Mouse (Mus musculus) embryonic facial prominence, embryonic 14.5 days (tissue): ENCODE measurements around the gene Dad1. TPM values are rescaled to one million over a fixed set of nuclear protein-coding genes. Genes with fewer than 3 reads are reported as not detected.

Source experiments
- ATAC-seq: fragments of 200-750 bp; cut with Nextera tagmentation; 2 replicates; pipeline ENCODE4 v1.8.0; 2017; ENCODE audit warnings: low read depth, moderate number of reproducible peaks, moderate TSS enrichment
- DNase-seq: peaks from one replicate; pipeline ENCODE4 v3.0.0-alpha.2; 2015; ENCODE audit warnings: low spot score
- H3K27ac ChIP-seq: fragments of 300-500 bp; sonication (generic); replicated peaks from 2 replicates; pipeline ENCODE4 v1.5.1; 2014; ENCODE audit warnings: low read depth, mild to moderate bottlenecking, low read length, moderate library complexity
- H3K27me3 ChIP-seq: fragments of 300-500 bp; sonication (generic); replicated peaks from 2 replicates; pipeline ENCODE4 v1.6.1; 2014; ENCODE audit warnings: low read length; ENCODE audit not compliant: control insufficient read depth, insufficient read depth
- H3K36me3 ChIP-seq: fragments of 300-500 bp; sonication (generic); 2 replicates; pipeline ENCODE4 v1.6.1; 2014; ENCODE audit warnings: low read length, mixed read lengths; ENCODE audit not compliant: control insufficient read depth, insufficient read depth
- H3K4me1 ChIP-seq: fragments of 300-500 bp; sonication (generic); 2 replicates; pipeline ENCODE4 v1.6.1; 2014; ENCODE audit warnings: antibody characterized with exemption, low read length; ENCODE audit not compliant: control insufficient read depth, insufficient read depth
- H3K4me2 ChIP-seq: fragments of 300-500 bp; sonication (generic); 2 replicates; pipeline ENCODE4 v1.6.1; 2014; ENCODE audit warnings: low read depth, mild to moderate bottlenecking, low read length, moderate library complexity, mixed read lengths
- H3K4me3 ChIP-seq: fragments of 300-500 bp; sonication (generic); 2 replicates; pipeline ENCODE4 v1.5.1; 2014; ENCODE audit warnings: low read depth, mild to moderate bottlenecking, low read length
- H3K9ac ChIP-seq: fragments of 300-500 bp; sonication (generic); 2 replicates; pipeline ENCODE4 v1.6.1; 2014; ENCODE audit warnings: low read depth, mild to moderate bottlenecking, low read length, moderate library complexity, mixed read lengths
- H3K9me3 ChIP-seq: fragments of 300-500 bp; sonication (generic); 2 replicates; pipeline ENCODE4 v1.6.1; 2016; ENCODE audit warnings: low read length; ENCODE audit not compliant: control insufficient read depth
- WGBS: fragments of 180-500 bp; shearing (Covaris S2); extraction: QIAGEN DNeasy Blood & Tissue Kit; methylation state at CpG from one replicate; pipeline ENCODE4 v1.1.7; 2014; 5-methylcytosine and 5-hydroxymethylcytosine counted together
- polyA plus RNA-seq: library from polyadenylated mRNA; unstranded; fragments of >200 nt; fragmentation: Nextera tagmentation; extraction: Ambion mirVana; gene quantifications from 2 replicates; pipeline ENCODE4 v1.2.1, GENCODE M21; 2014

Dad1 gene
- polyA plus RNA-seq, 1 experiment from 2014 or later, result 436 TPM

- 13% methylated on average over 7 of the region's 7 CpGs for WGBS
- no peak overlapping the region for H3K4me3 ChIP-seq
- H3K27ac ChIP-seq, result no peak overlapping the region
- peaks cover 67% of the 10 kb centered on the region for H3K36me3 ChIP-seq
- no peak overlapping the region for H3K4me2 ChIP-seq
- H3K4me1 ChIP-seq, result no peaks in the 10 kb centered on the region
- peak; percentile 76 for ATAC-seq
- H3K9ac ChIP-seq, result no peak overlapping the region
- DNase-seq, result peak; percentile 82
- H3K9me3 ChIP-seq, result no peaks in the 10 kb centered on the region
- no peaks in the 10 kb centered on the region for H3K27me3 ChIP-seq
These were observed 14.7 kb downstream of the Dad1 start for GRCm38 (mm10) chr14:54239002-54239736.

- peaks cover 4% of the 10 kb centered on the region; the same call in 1 of the 2 replicates for H3K4me1 ChIP-seq
- peaks cover 50% of the 10 kb centered on the region for H3K36me3 ChIP-seq
- H3K9ac ChIP-seq, result no peak overlapping the region
- H3K27me3 ChIP-seq, result no peaks in the 10 kb centered on the region
- H3K9me3 ChIP-seq, result no peaks in the 10 kb centered on the region
- no peak overlapping the region for H3K4me3 ChIP-seq
- 89% methylated on average over 5 of the region's 5 CpGs for WGBS
- H3K4me2 ChIP-seq, result no peak overlapping the region
- ATAC-seq, result no peak
- H3K27ac ChIP-seq, result no peak overlapping the region
- DNase-seq, result no peak
These were observed 17.0 kb downstream of the Dad1 start for GRCm38 (mm10) chr14:54236881-54237280.

DNA sequence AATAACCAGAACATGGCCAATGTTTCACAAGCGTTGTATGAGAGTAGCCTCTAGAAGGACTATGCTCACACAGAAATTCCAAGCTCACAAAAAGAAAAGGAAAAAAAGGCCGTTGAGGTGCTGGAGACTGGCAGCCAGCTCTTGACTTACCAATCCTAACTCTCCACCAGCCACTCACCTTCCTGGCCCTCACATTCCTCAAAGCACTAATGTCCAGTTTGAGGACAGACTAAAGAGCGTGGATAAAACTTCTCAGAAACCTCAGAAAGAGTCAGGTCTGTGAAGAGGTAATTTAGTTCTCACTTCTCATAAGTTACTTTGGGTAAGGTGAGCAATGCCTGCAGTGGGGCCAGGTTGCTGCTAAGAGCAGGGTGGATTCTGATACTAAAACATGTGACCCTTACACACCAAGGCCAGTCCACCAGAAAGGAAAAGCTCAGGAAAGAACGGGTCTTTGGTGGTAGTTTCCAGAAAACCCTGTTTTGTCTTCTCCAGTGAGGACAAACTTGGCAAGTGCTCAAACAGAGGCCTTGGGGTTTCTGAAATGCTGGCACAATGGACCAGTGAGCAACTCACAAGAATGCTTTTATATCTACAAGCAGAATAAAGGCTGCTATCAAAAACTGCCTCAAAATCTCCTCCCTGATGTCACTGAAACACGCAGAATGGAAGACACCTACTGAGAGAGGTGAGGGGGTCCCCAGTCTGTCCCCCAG lies 17.9 kb downstream of the Dad1 start:
- 90% methylated on average over 5 of the region's 5 CpGs for WGBS
- Histone ChIP-seq H3K4me3 (no peak overlapping the region), H3K4me2 (no peak overlapping the region), H3K9me3 (no peaks in the 10 kb centered on the region), H3K36me3 (peaks cover 41% of the 10 kb centered on the region), H3K27ac (no peak overlapping the region), H3K4me1 (peaks cover 4% of the 10 kb centered on the region; the same call in 1 of the 2 replicates), H3K27me3 (no peaks in the 10 kb centered on the region), H3K9ac (no peak overlapping the region)
- DNase-seq (no peak), ATAC-seq (no peak)

- WGBS, result 77% methylated on average over 20 of the region's 20 CpGs
- H3K4me2 ChIP-seq, result no peak overlapping the region
- ATAC-seq, result no peak
These were observed 19.5 kb downstream of the Dad1 start for GRCm38 (mm10) chr14:54234231-54235040.

GRCm38 (mm10) chr14:54233559-54234143 lies 20.3 kb downstream of the Dad1 start:
- H3K4me1 ChIP-seq, result peaks cover 11% of the 10 kb centered on the region; the same call in 1 of the 2 replicates
- H3K4me2 ChIP-seq, result no peak overlapping the region
- no peak; the same call in 1 of the 2 replicates for ATAC-seq

More at GRCm38 (mm10) chr14:54234231-54235040, 19.5 kb downstream of the Dad1 start:
- DNase-seq, result no peak
- no peak overlapping the region for H3K9ac ChIP-seq
- H3K9me3 ChIP-seq, result no peaks in the 10 kb centered on the region
- peaks cover 4% of the 10 kb centered on the region; the same call in 1 of the 2 replicates for H3K4me1 ChIP-seq
- H3K27ac ChIP-seq, result no peak overlapping the region
- peaks cover 31% of the 10 kb centered on the region; the same call in 1 of the 2 replicates for H3K36me3 ChIP-seq
- no peak overlapping the region for H3K4me3 ChIP-seq
- H3K27me3 ChIP-seq, result no peaks in the 10 kb centered on the region

DNA sequence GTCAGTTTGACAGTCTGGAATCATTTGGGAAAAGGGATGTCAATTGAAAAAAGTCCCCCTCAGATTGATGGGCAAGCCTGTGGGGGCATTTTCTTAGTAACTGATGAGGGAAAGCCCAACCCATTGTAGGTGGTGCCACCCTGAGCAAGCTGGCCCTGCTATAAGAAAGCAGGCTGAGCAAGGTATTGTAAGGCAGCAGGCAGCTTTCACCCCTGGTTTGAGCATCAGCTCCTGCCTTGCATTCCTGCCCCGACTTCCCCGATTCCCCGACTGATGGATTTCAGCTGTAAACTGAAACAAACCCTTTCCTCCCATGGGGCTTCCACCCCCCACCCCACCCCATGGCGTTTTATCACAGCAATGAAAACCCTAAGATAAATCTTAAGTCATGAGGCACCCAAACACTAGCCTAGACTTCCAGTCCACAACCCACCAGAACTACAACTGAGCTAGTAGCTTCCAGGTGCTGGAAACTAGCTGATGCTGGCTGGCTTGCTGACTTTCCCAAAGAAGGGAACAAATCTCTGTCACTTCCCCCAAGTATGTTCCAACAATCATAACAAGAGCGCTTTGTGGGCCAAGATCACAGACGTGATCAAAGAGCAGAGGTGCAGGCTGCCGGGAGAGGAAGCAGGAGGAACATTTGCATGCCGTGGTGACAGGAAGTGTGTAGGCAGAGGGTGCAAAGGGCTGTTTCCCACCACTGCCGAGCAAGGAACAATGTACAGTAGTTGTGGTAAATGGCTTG lies 20.9 kb downstream of the Dad1 start:
- peaks cover 13% of the 10 kb centered on the region; the same call in 1 of the 2 replicates for H3K4me1 ChIP-seq

More at GRCm38 (mm10) chr14:54233559-54234143, 20.3 kb downstream of the Dad1 start:
- Histone ChIP-seq H3K27me3 (no peaks in the 10 kb centered on the region), H3K9ac (no peak overlapping the region), H3K36me3 (peaks cover 26% of the 10 kb centered on the region; the same call in 1 of the 2 replicates), H3K27ac (peak overlapping the region; percentile 70), H3K9me3 (no peaks in the 10 kb centered on the region), H3K4me3 (no peak overlapping the region)
- WGBS, result 72% methylated on average over 16 of the region's 16 CpGs
- DNase-seq, result no peak

GRCm38 (mm10) chr14:54232143-54232542 lies 21.8 kb downstream of the Dad1 start:
- Histone ChIP-seq H3K4me2 (no peak overlapping the region), H3K4me3 (no peak overlapping the region), H3K9ac (no peak overlapping the region), H3K27ac (no peak overlapping the region), H3K9me3 (no peaks in the 10 kb centered on the region), H3K4me1 (peaks cover 19% of the 10 kb centered on the region; the same call in 1 of the 2 replicates), H3K36me3 (peaks cover 26% of the 10 kb centered on the region; the same call in 1 of the 2 replicates), H3K27me3 (no peaks in the 10 kb centered on the region)
- 74% methylated on average over 9 of the region's 9 CpGs for WGBS
- DNase-seq (no peak), ATAC-seq (no peak)

More for the DNA sequence above, 20.9 kb downstream of the Dad1 start:
- no peak overlapping the region for H3K4me3 ChIP-seq
- no peaks in the 10 kb centered on the region for H3K9me3 ChIP-seq
- H3K4me2 ChIP-seq, result 0 out of 2 replicates have a peak overlapping the region, but pooled peaks have one; percentile 1
- H3K27me3 ChIP-seq, result no peaks in the 10 kb centered on the region
- H3K36me3 ChIP-seq, result peaks cover 26% of the 10 kb centered on the region; the same call in 1 of the 2 replicates
- ATAC-seq, result no peak
- peak; percentile 62 for DNase-seq
- WGBS, result 18% methylated on average over 9 of the region's 9 CpGs
- peak overlapping the region; percentile 70 for H3K27ac ChIP-seq
- no peak overlapping the region for H3K9ac ChIP-seq
